Mouse (Mus musculus): ENCODE measurements at regions not wholly inside any gene's neighbourhood (a gene's known extent, or its start where the extent isn't known, plus 50 kb on each side); places are given as distances from the start of the nearest gene placed in this dataset.

GRCm38 (mm10) chr10:92333869-92334268, 388.4 kb downstream of the Nedd1 start:
- DNase-seq = no peak

DNA sequence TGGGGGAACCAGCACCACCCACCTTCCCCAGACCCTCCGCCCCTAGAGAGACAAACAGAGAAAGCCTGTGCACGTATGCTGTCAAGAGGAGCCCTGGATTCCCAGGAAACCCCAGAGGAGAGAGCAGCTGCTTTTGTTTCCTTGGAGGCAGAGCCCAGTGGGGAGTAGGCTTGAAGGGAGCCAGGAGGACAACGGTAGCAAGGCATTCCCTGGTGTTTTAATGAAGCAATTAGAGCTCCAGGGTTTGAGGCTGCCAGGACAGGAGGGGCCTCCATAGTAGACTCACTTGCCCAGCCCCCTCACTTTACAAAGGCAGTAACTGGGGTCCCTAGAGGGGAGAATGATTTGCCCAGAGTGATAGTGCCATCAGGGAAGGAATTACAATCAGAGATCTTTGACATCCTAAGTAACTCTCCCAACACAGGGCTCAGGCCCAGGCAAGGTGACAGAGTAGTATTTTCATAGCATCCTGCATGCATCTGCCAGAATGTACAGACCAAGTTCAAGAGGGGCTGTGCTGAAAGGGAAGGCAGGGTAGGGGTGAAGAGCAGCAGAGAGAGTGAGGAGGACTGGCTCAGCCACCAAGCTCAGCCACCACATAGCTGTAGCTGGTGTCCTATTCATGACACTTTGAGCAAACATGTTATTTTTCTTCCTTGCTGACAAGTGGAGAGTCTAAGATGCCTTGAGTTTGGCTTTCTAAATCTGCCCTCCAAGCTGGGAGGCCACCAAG, 389.0 kb downstream of the Nedd1 start:
- no peak for DNase-seq

DNA sequence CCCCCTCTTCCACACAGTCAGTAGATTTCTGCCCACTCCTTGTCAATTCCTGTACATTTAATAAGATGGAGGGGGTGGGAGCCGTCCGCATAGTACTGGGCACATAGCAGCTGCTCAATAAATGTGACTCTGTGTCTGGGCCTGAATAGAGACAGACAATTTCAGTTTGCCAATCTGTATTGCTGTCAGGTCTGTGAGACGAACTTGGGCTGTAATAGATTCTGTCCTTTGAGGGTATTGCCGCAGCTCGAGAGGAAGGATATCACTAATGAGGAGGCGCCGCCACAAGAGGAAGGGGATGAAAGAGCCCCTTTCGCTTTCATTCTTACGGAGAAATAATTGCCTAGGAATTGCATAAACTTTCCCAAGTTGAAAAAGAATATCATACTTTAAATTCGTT, 392.1 kb downstream of the Nedd1 start:
- DNase-seq = no peak

GRCm38 (mm10) chr10:92329661-92330060, 392.6 kb downstream of the Nedd1 start:
- no peak for DNase-seq

DNA sequence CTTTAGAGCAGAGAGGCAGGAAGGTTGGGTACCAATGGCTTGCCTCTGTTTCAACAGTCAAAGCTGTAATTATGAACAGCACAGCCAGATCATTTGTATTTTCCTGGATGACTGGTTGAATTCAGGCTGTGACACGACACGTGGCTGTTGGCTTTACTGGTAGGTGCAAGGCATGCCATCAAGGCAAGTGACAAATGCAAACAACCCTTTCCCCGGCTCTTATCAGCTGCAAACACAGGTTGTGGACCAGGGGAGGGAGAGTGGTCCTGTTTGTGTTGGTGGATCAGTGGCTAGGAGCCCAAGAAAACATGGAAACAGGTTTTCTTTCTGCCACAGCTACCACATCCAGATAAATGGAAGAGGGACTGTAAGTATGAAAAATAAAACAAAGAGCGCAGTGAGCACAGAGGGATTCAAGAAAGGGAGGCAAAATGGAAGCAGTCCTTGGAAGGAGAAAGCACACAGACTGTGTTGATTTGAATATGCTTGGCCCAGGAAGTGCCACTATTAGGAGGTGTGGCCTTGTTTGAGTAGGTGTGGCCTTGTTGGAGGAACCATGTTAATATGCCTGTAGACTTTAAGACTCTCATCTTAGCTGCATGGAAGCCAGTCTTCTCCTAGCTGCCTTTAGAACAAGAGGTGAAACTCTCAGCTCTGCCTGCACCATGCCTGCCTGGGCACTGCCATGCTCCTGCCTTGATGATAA, 396.8 kb downstream of the Nedd1 start:
- DNase-seq = no peak

GRCm38 (mm10) chr10:92314606-92315005, 407.6 kb downstream of the Nedd1 start:
- no peak for DNase-seq

DNA sequence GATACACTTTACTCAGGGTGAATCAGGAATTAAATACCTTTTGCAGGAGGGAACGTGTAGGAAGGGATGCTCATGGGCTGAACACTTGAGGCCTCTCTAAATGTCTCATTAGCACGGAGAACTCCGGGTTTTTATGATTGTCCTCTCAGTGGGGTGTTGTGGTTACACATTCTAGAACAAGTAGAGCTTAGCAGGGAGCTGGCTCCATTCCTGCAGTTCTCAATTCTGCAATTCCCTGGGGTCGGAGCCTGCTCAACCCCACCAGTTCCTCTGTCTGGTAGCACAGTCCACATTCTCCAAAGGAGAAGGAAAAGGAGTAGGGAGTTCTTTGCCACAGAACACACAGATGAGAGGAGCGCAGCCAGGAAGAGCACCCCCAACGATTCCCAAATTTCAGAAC, 409.9 kb downstream of the Nedd1 start:
- DNase-seq = peak in 1 of 2 experiments; percentile 7

- DNase-seq = peak; percentile 10 to 31
Measured at GRCm38 (mm10) chr10:92308643-92309042, 413.6 kb downstream of the Nedd1 start.

- peak in 1 of 2 experiments; percentile 49 for DNase-seq
Measured at GRCm38 (mm10) chr10:92307861-92308260, 414.4 kb downstream of the Nedd1 start.

- DNase-seq = no peak
Measured at GRCm38 (mm10) chr10:92298693-92299092, 423.5 kb downstream of the Nedd1 start.

DNA sequence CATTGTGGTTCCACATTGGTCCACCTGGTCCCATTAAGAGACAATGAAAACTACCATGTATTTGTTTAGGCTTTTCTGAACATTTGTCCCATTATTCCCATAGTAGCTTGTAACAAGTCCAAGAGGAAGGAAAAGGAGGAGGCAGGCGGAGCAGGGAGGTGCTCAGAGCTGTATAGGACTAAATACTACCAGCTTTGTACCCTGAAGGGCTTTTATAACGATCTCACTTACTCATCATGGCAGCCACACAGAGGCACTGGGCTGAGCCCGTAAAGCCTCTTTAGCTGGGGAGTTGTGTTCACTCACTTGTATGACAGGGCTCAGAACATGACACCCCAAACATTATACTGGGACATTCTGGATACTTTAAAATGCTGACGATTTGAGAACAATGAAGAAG, 425.4 kb downstream of the Nedd1 start:
- DNase-seq = no peak

DNA sequence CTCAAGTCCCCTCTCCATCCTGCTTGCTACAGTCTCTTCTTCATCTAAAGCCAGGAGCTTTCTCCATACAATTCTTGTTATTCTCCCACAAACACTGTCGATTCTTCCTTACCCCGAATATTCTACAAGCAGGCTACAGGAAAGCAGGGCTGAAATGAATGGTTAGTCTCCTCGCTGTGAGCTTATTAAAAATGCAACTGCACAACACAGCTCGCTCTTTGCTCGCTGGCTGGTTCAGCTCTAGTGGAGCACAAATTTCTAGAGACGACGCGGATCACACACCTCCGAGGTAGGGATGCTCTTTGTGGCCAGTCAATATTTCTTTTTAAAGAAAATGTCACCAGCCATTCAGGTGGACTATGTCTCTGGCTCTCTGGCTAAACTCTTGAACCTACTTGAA, 425.9 kb downstream of the Nedd1 start:
- DNase-seq = no peak

GRCm38 (mm10) chr10:92293261-92293660, 429.0 kb downstream of the Nedd1 start:
- no peak for DNase-seq

GRCm38 (mm10) chr10:92289230-92289629, 433.0 kb downstream of the Nedd1 start:
- DNase-seq = no peak

- no peak for DNase-seq
Measured at GRCm38 (mm10) chr10:92284231-92284630, 438.0 kb downstream of the Nedd1 start.

DNA sequence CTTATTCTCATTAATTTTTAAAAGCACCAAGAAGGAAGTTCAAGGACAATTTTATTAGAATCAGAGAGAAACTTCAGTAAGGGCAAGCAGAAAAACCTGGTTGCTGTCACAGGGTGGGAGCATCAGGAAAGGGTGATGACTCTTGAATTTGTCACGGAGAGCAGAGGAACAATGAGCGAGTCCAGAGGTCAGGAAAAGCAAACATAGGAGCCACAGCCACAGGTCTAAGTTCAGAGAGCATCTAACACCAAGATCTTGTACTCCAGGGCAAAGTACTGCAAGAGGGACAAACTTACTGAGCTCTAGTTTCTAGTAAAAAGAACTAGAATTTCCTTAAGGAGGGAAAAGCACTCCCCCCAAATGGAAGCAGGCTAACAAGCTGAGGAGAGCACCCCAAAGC, 444.2 kb downstream of the Nedd1 start:
- DNase-seq = no peak

DNA sequence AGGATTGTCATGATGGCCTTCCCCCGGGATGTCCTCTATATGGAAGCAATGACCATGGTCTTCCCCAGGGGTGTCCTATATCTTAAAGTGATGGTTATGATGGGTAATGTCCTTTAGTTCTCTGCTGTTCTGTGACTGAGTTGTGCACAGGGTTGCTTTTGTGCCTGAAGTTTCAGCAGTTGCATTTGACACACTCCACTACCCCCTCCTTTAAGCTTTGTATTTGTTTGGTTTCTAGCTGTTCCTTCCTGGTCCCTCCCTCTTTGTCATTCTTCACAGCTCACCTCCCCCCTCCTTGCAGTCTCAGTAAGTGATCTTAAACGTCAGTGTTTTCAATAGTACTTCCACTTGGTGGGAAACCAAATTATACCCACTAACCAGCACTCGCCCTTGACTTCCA, 464.4 kb downstream of the Nedd1 start:
- no peak for DNase-seq

GRCm38 (mm10) chr10:92248648-92249047, 473.6 kb downstream of the Nedd1 start:
- DNase-seq = no peak

GRCm38 (mm10) chr10:92247449-92247805, 474.8 kb downstream of the Nedd1 start:
- no peak for DNase-seq

GRCm38 (mm10) chr10:92246785-92247448, 475.3 kb downstream of the Nedd1 start:
- DNase-seq = no peak

- no peak for DNase-seq
Measured at GRCm38 (mm10) chr10:92242714-92243440, 479.3 kb downstream of the Nedd1 start.

GRCm38 (mm10) chr10:92237881-92238280, 484.3 kb downstream of the Nedd1 start:
- no peak for DNase-seq

- DNase-seq = no peak
Measured at GRCm38 (mm10) chr10:92232081-92232480, 490.1 kb downstream of the Nedd1 start.

Data from heart, adult 18-20 months (tissue).